Mouse (Mus musculus) liver, embryonic 13.5 days (tissue): Measurements from ENCODE around the gene St14. TPM values are rescaled to one million over a fixed set of nuclear protein-coding genes. Genes with fewer than 3 reads are reported as not detected.

ENCODE experiments used
- ATAC-seq: fragments of 200-750 bp; cut with Nextera tagmentation; 2 replicates; pipeline ENCODE4 v1.8.0; 2017; ENCODE audit warnings: low read depth, mild to moderate bottlenecking, moderate number of reproducible peaks, moderate library complexity
- DNase-seq: peaks from one replicate; pipeline ENCODE4 v3.0.0; 2022
- H3K27ac ChIP-seq: fragments of 300-500 bp; sonication (generic); 2 replicates; pipeline ENCODE4 v1.5.1; 2015; ENCODE audit warnings: moderate library complexity, mild to moderate bottlenecking, inconsistent platforms
- H3K27me3 ChIP-seq: fragments of 300-500 bp; sonication (generic); 2 replicates; pipeline ENCODE4 v1.6.1; 2015; ENCODE audit warnings: mild to moderate bottlenecking, inconsistent platforms
- H3K36me3 ChIP-seq: fragments of 300-500 bp; sonication (generic); 2 replicates; pipeline ENCODE4 v1.6.1; 2015; ENCODE audit warnings: mild to moderate bottlenecking, inconsistent platforms
- H3K4me1 ChIP-seq: fragments of 300-500 bp; sonication (generic); replicated peaks from 2 replicates; pipeline ENCODE4 v1.6.1; 2015; ENCODE audit warnings: inconsistent platforms
- H3K4me2 ChIP-seq: fragments of 300-500 bp; sonication (generic); 2 replicates; pipeline ENCODE4 v1.6.1; 2015; ENCODE audit warnings: inconsistent platforms, mild to moderate bottlenecking, moderate library complexity
- H3K4me3 ChIP-seq: fragments of 300-500 bp; sonication (generic); replicated peaks from 2 replicates; pipeline ENCODE4 v1.5.1; 2015; ENCODE audit warnings: mild to moderate bottlenecking, inconsistent platforms
- H3K9ac ChIP-seq: fragments of 300-500 bp; sonication (generic); 2 replicates; pipeline ENCODE4 v1.6.1; 2015; ENCODE audit warnings: mild to moderate bottlenecking, inconsistent platforms
- H3K9me3 ChIP-seq: fragments of 300-500 bp; sonication (generic); replicated peaks from 2 replicates; pipeline ENCODE4 v1.6.1; 2016; ENCODE audit warnings: inconsistent platforms
- WGBS: fragments of 180-500 bp; shearing (Covaris S2); methylation state at CpG from one replicate; pipeline ENCODE4 v1.1.7; 2015; ENCODE audit not compliant: insufficient replicate concordance; 5-methylcytosine and 5-hydroxymethylcytosine counted together
- polyA plus RNA-seq: library from polyadenylated mRNA; unstranded; fragments of >200 nt; fragmentation: Nextera tagmentation; extraction: Ambion mirVana; gene quantifications from 2 replicates; pipeline ENCODE4 v1.2.1, GENCODE M21; 2015

Gene St14
- polyA plus RNA-seq, 1 experiment from 2014 or later = 0.41 TPM

- Histone ChIP-seq H3K4me3 (no peak overlapping the region), H3K36me3 (no peaks in the 10 kb centered on the region), H3K9me3 (no peaks in the 10 kb centered on the region), H3K4me2 (no peak overlapping the region), H3K9ac (no peak overlapping the region), H3K27me3 (no peaks in the 10 kb centered on the region; the same call in 1 of the 2 replicates), H3K4me1 (no peaks in the 10 kb centered on the region), H3K27ac (no peak overlapping the region)
- WGBS = 40% methylated on average over 4 of the region's 4 CpGs
- no peak for ATAC-seq
- DNase-seq = no peak
These were observed 11.1 kb downstream of the St14 start for GRCm38 (mm10) chr9:31120533-31120915.

GRCm38 (mm10) chr9:31119882-31120532 is 11.6 kb downstream of the St14 start:
- Histone ChIP-seq H3K9me3 (no peaks in the 10 kb centered on the region), H3K9ac (no peak overlapping the region), H3K27me3 (no peaks in the 10 kb centered on the region; the same call in 1 of the 2 replicates), H3K4me2 (no peak overlapping the region), H3K36me3 (no peaks in the 10 kb centered on the region), H3K27ac (no peak overlapping the region), H3K4me3 (no peak overlapping the region), H3K4me1 (no peaks in the 10 kb centered on the region)
- ATAC-seq = no peak
- 38% methylated on average over 11 of the region's 11 CpGs for WGBS
- DNase-seq = no peak

- H3K4me3 ChIP-seq = no peak overlapping the region
- no peaks in the 10 kb centered on the region for H3K4me1 ChIP-seq
- H3K27me3 ChIP-seq = no peaks in the 10 kb centered on the region; the same call in 1 of the 2 replicates
- ATAC-seq (no peak), DNase-seq (no peak)
- no peaks in the 10 kb centered on the region for H3K36me3 ChIP-seq
- no peak overlapping the region for H3K4me2 ChIP-seq
- no peaks in the 10 kb centered on the region for H3K9me3 ChIP-seq
- no peak overlapping the region for H3K27ac ChIP-seq
- WGBS = 29% methylated on average over 5 of the region's 5 CpGs
- no peak overlapping the region for H3K9ac ChIP-seq
These were observed 12.2 kb downstream of the St14 start for GRCm38 (mm10) chr9:31119405-31119804.

GRCm38 (mm10) chr9:31118520-31119298 is 12.9 kb downstream of the St14 start:
- Histone ChIP-seq H3K9me3 (no peaks in the 10 kb centered on the region), H3K36me3 (no peaks in the 10 kb centered on the region), H3K27me3 (no peaks in the 10 kb centered on the region; the same call in 1 of the 2 replicates), H3K4me3 (no peak overlapping the region), H3K4me2 (no peak overlapping the region), H3K4me1 (no peaks in the 10 kb centered on the region), H3K9ac (no peak overlapping the region), H3K27ac (no peak overlapping the region)
- DNase-seq (no peak), ATAC-seq (no peak)
- 31% methylated on average over 11 of the region's 11 CpGs for WGBS

GRCm38 (mm10) chr9:31117488-31117887 is 14.2 kb downstream of the St14 start:
- DNase-seq = no peak
- H3K9ac ChIP-seq = no peak overlapping the region
- H3K4me1 ChIP-seq = no peaks in the 10 kb centered on the region
- 72% methylated on average over 6 of the region's 6 CpGs for WGBS
- H3K9me3 ChIP-seq = no peaks in the 10 kb centered on the region
- H3K27me3 ChIP-seq = no peaks in the 10 kb centered on the region; the same call in 1 of the 2 replicates
- H3K27ac ChIP-seq = no peak overlapping the region
- no peak overlapping the region for H3K4me2 ChIP-seq
- H3K36me3 ChIP-seq = no peaks in the 10 kb centered on the region
- H3K4me3 ChIP-seq = no peak overlapping the region
- no peak for ATAC-seq

- Histone ChIP-seq H3K4me2 (no peak overlapping the region), H3K4me1 (no peaks in the 10 kb centered on the region), H3K27me3 (no peaks in the 10 kb centered on the region; the same call in 1 of the 2 replicates), H3K36me3 (no peaks in the 10 kb centered on the region), H3K9ac (no peak overlapping the region), H3K27ac (no peak overlapping the region), H3K4me3 (no peak overlapping the region), H3K9me3 (no peaks in the 10 kb centered on the region)
- no peak for DNase-seq
- 76% methylated on average over 11 of the region's 11 CpGs for WGBS
- ATAC-seq = no peak
These were observed 14.6 kb downstream of the St14 start for GRCm38 (mm10) chr9:31117088-31117487.

- H3K4me2 ChIP-seq = no peak overlapping the region
These were observed 16.1 kb downstream of the St14 start for GRCm38 (mm10) chr9:31115586-31115985.

GRCm38 (mm10) chr9:31108464-31108863 is 23.2 kb downstream of the St14 start:
- Histone ChIP-seq H3K9me3 (no peaks in the 10 kb centered on the region), H3K4me2 (no peak overlapping the region), H3K4me3 (no peak overlapping the region), H3K9ac (no peak overlapping the region), H3K27ac (no peak overlapping the region), H3K27me3 (no peaks in the 10 kb centered on the region), H3K36me3 (no peaks in the 10 kb centered on the region), H3K4me1 (no peaks in the 10 kb centered on the region)
- WGBS = 79% methylated on average over 8 of the region's 8 CpGs
- DNase-seq = no peak
- no peak for ATAC-seq

More at GRCm38 (mm10) chr9:31115586-31115985, 16.1 kb downstream of the St14 start:
- Histone ChIP-seq H3K27ac (no peak overlapping the region), H3K9me3 (no peaks in the 10 kb centered on the region), H3K36me3 (no peaks in the 10 kb centered on the region), H3K4me3 (no peak overlapping the region), H3K27me3 (no peaks in the 10 kb centered on the region; the same call in 1 of the 2 replicates), H3K4me1 (no peaks in the 10 kb centered on the region), H3K9ac (no peak overlapping the region)
- DNase-seq (no peak), ATAC-seq (no peak)

- no peak overlapping the region for H3K27ac ChIP-seq
- no peaks in the 10 kb centered on the region for H3K27me3 ChIP-seq
- H3K9ac ChIP-seq = no peak overlapping the region
- no peaks in the 10 kb centered on the region for H3K9me3 ChIP-seq
- H3K4me1 ChIP-seq = no peaks in the 10 kb centered on the region
- no peaks in the 10 kb centered on the region for H3K36me3 ChIP-seq
- ATAC-seq = no peak
- H3K4me3 ChIP-seq = no peak overlapping the region
- 63% methylated on average over 6 of the region's 6 CpGs for WGBS
- H3K4me2 ChIP-seq = no peak overlapping the region
- DNase-seq = no peak
These were observed 33.5 kb downstream of the St14 start for GRCm38 (mm10) chr9:31098118-31098517.

- Histone ChIP-seq H3K9ac (no peak overlapping the region), H3K4me3 (no peak overlapping the region)
These were observed 34.3 kb downstream of the St14 start for GRCm38 (mm10) chr9:31097088-31098082.

GRCm38 (mm10) chr9:31092833-31093195 is 38.8 kb downstream of the St14 start:
- DNase-seq (no peak), ATAC-seq (no peak)
- Histone ChIP-seq H3K4me3 (no peak overlapping the region), H3K4me1 (no peaks in the 10 kb centered on the region), H3K36me3 (no peaks in the 10 kb centered on the region), H3K27me3 (no peaks in the 10 kb centered on the region), H3K27ac (no peak overlapping the region), H3K4me2 (no peak overlapping the region), H3K9ac (no peak overlapping the region), H3K9me3 (no peaks in the 10 kb centered on the region)
- 73% methylated on average over 10 of the region's 10 CpGs for WGBS

More at GRCm38 (mm10) chr9:31097088-31098082, 34.3 kb downstream of the St14 start:
- Histone ChIP-seq H3K36me3 (no peaks in the 10 kb centered on the region), H3K4me2 (no peak overlapping the region), H3K27ac (no peak overlapping the region), H3K4me1 (no peaks in the 10 kb centered on the region), H3K27me3 (no peaks in the 10 kb centered on the region), H3K9me3 (no peaks in the 10 kb centered on the region)
- DNase-seq (no peak), ATAC-seq (no peak)
- WGBS = 70% methylated on average over 20 of the region's 20 CpGs
